ENCODE assay signal across 8 mouse cellular contexts in genomic region chr9:44708925-44709324, GRCm38 (mm10). TPM values are rescaled to one million over a fixed set of nuclear protein-coding genes. Genes with fewer than 3 reads are reported as not detected.
DNase-seq lines count a peak whose midpoint lies in the region; ATAC-seq and TF ChIP-seq lines count a peak whose summit lies in the region.

No protein-coding gene starts in this region.

- H3K27ac ChIP-seq in kidney, postnatal 0 days, result no peak overlapping the region
- no peak overlapping the region for H3K27ac ChIP-seq in hindbrain, embryonic 14.5 days
- H3K27ac ChIP-seq in neural tube, embryonic 12.5 days, result no peak overlapping the region

- no peak; the same call in 1 of the 2 replicates for ATAC-seq in kidney, postnatal 0 days (replicated peaks; ENCODE audit: low FRiP score, low read depth)
- peak; percentile 18; the same call in 1 of the 2 replicates for ATAC-seq in hindbrain, embryonic 14.5 days (ENCODE audit: low FRiP score)
- ATAC-seq in neural tube, embryonic 12.5 days (ENCODE audit: low FRiP score, low read depth), result peak; percentile 33; the same call in 1 of the 2 replicates

- no peaks in the 10 kb centered on the region for H3K9me3 ChIP-seq in kidney, postnatal 0 days (replicated peaks; ENCODE audit: low read length)
- no peaks in the 10 kb centered on the region for H3K9me3 ChIP-seq in hindbrain, embryonic 14.5 days (ENCODE audit: control insufficient read depth, low read length)
- no peaks in the 10 kb centered on the region for H3K9me3 ChIP-seq in neural tube, embryonic 12.5 days

- 0 out of 2 replicates have a peak, but pooled peaks cover 4% of the 10 kb centered on the region for H3K4me1 ChIP-seq in kidney, postnatal 0 days (replicated peaks; ENCODE audit: insufficient read depth, low read length)
- H3K4me1 ChIP-seq in hindbrain, embryonic 14.5 days (replicated peaks; ENCODE audit: control insufficient read depth, insufficient read depth, low read length), result peaks cover 15% of the 10 kb centered on the region
- peaks cover 21% of the 10 kb centered on the region for H3K4me1 ChIP-seq in neural tube, embryonic 12.5 days

- no peak for DNase-seq in kidney, postnatal 0 days (ENCODE audit: low spot score)
- no peak for DNase-seq in kidney, postnatal 36 days
- peak; percentile 92 for DNase-seq in brain, adult 2 months (ENCODE audit: low read depth, low spot score)
- DNase-seq in hindbrain, embryonic 14.5 days (ENCODE audit: low spot score), result no peak
- no peak for DNase-seq in B cell, adult 2 months
- DNase-seq in left cerebral cortex, postnatal 4 days, result no peak
- no peak for DNase-seq in spleen, postnatal 14 days (ENCODE audit: low spot score in 2 of 2)

- peak overlapping the region; percentile 63 for H3K4me2 ChIP-seq in kidney, postnatal 0 days (ENCODE audit: low read length)
- H3K4me2 ChIP-seq in hindbrain, embryonic 14.5 days (replicated peaks), result peak overlapping the region; percentile 49
- H3K4me2 ChIP-seq in neural tube, embryonic 12.5 days (replicated peaks), result peak overlapping the region; percentile 60

- H3K4me3 ChIP-seq in kidney, postnatal 0 days (replicated peaks; ENCODE audit: low read depth, low read length), result peak overlapping the region; percentile 26
- no peak overlapping the region for H3K4me3 ChIP-seq in hindbrain, embryonic 14.5 days (replicated peaks; ENCODE audit: low read length)
- no peak overlapping the region for H3K4me3 ChIP-seq in neural tube, embryonic 12.5 days

- intact Hi-C loops in left cerebral cortex, postnatal 4 days (cut with DNase I), result no loop called here

- TF ChIP-seq CTCF in kidney, postnatal 0 days (IDR thresholded peaks at IDR 0.05; ENCODE audit: low read depth), result no peak

- H3K27me3 ChIP-seq in kidney, postnatal 0 days (ENCODE audit: insufficient read depth, low read length), result no peaks in the 10 kb centered on the region
- H3K27me3 ChIP-seq in hindbrain, embryonic 14.5 days (ENCODE audit: control insufficient read depth, insufficient read depth, low read length), result no peaks in the 10 kb centered on the region
- H3K27me3 ChIP-seq in neural tube, embryonic 12.5 days (replicated peaks), result no peaks in the 10 kb centered on the region

- H3K9ac ChIP-seq in kidney, postnatal 0 days (ENCODE audit: low read depth, low read length), result 0 out of 2 replicates have a peak overlapping the region, but pooled peaks have one; percentile 14
- no peak overlapping the region for H3K9ac ChIP-seq in hindbrain, embryonic 14.5 days
- no peak overlapping the region for H3K9ac ChIP-seq in neural tube, embryonic 12.5 days

- H3K36me3 ChIP-seq in kidney, postnatal 0 days (ENCODE audit: insufficient read depth, low read length), result peaks cover 25% of the 10 kb centered on the region
- peaks cover 80% of the 10 kb centered on the region for H3K36me3 ChIP-seq in hindbrain, embryonic 14.5 days (replicated peaks; ENCODE audit: control insufficient read depth, insufficient read depth)
- peaks cover 85% of the 10 kb centered on the region for H3K36me3 ChIP-seq in neural tube, embryonic 12.5 days

- 28% methylated on average over 6 of the region's 6 CpGs for WGBS in kidney, postnatal 0 days
- WGBS in hindbrain, embryonic 14.5 days, result 9% methylated on average over 6 of the region's 6 CpGs
- WGBS in neural tube, embryonic 12.5 days, result 19% methylated on average over 6 of the region's 6 CpGs

RNA-seq across cellular contexts. Expression of gene Phldb1, which starts 26.1 kb away (rescaled TPM):
- 24.2 and 24.4 TPM in 2 replicates for polyA plus RNA-seq in kidney, postnatal 0 days (2015; fragmentation: Nextera tagmentation; extraction: Ambion mirVana)
- 41.9 and 46.4 TPM in 2 replicates for polyA plus RNA-seq in hindbrain, embryonic 14.5 days (2014; fragmentation: Nextera tagmentation; extraction: Ambion mirVana)
- 58.9 and 61.6 TPM in 2 replicates for polyA plus RNA-seq in neural tube, embryonic 12.5 days (2016; fragmentation: Nextera tagmentation; extraction: Ambion mirVana)
- total RNA-seq in left cerebral cortex, postnatal 4 days (2021), result 100 to 1,000 TPM; 132 to 141 TPM

RNA-seq across cellular contexts. Expression of gene Treh, which starts 35.9 kb away (rescaled TPM):
- 1.5 and 2.2 TPM in 2 replicates for polyA plus RNA-seq in kidney, postnatal 0 days (2015; fragmentation: Nextera tagmentation; extraction: Ambion mirVana)
- polyA plus RNA-seq in hindbrain, embryonic 14.5 days (2014; fragmentation: Nextera tagmentation; extraction: Ambion mirVana), result not detected in 2 replicates
- not detected in 2 replicates for polyA plus RNA-seq in neural tube, embryonic 12.5 days (2016; fragmentation: Nextera tagmentation; extraction: Ambion mirVana)
- not detected for total RNA-seq in left cerebral cortex, postnatal 4 days (2021)

RNA-seq across cellular contexts. Expression of gene Arcn1, which starts 58.7 kb away (rescaled TPM):
- polyA plus RNA-seq in kidney, postnatal 0 days (2015; fragmentation: Nextera tagmentation; extraction: Ambion mirVana), result 135 and 149 TPM in 2 replicates
- 148 and 169 TPM in 2 replicates for polyA plus RNA-seq in hindbrain, embryonic 14.5 days (2014; fragmentation: Nextera tagmentation; extraction: Ambion mirVana)
- 169 and 182 TPM in 2 replicates for polyA plus RNA-seq in neural tube, embryonic 12.5 days (2016; fragmentation: Nextera tagmentation; extraction: Ambion mirVana)
- 100 to 1,000 TPM; 116 to 122 TPM for total RNA-seq in left cerebral cortex, postnatal 4 days (2021)

RNA-seq across cellular contexts. Expression of gene Ift46, which starts 58.8 kb away (rescaled TPM):
- polyA plus RNA-seq in kidney, postnatal 0 days (2015; fragmentation: Nextera tagmentation; extraction: Ambion mirVana), result 98.3 and 109 TPM in 2 replicates
- 141 and 158 TPM in 2 replicates for polyA plus RNA-seq in hindbrain, embryonic 14.5 days (2014; fragmentation: Nextera tagmentation; extraction: Ambion mirVana)
- 150 and 155 TPM in 2 replicates for polyA plus RNA-seq in neural tube, embryonic 12.5 days (2016; fragmentation: Nextera tagmentation; extraction: Ambion mirVana)
- 100 to 1,000 TPM; 111 to 114 TPM for total RNA-seq in left cerebral cortex, postnatal 4 days (2021)
